Mouse (Mus musculus) limb, embryonic 14.5 days (tissue): Measurements from ENCODE around the gene Zfp219. TPM values are rescaled to one million over a fixed set of nuclear protein-coding genes. Genes with fewer than 3 reads are reported as not detected.

Experiments used
- ATAC-seq: fragments of 200-750 bp; cut with Nextera tagmentation; 2 replicates; pipeline ENCODE4 v1.8.0; 2017; ENCODE audit warnings: low read depth, moderate number of reproducible peaks, moderate TSS enrichment; ENCODE audit not compliant: low FRiP score
- DNase-seq: peaks from one replicate; pipeline ENCODE4 v3.0.0-alpha.2; 2015; ENCODE audit warnings: low spot score
- H3K27ac ChIP-seq: fragments of 300-500 bp; sonication (generic); replicated peaks from 2 replicates; pipeline ENCODE4 v1.5.1; 2014; ENCODE audit warnings: low read depth, mild to moderate bottlenecking, low read length, moderate library complexity, mixed read lengths
- H3K27me3 ChIP-seq: fragments of 300-500 bp; sonication (generic); 2 replicates; pipeline ENCODE4 v1.6.1; 2014; ENCODE audit warnings: low read length, mixed read lengths; ENCODE audit not compliant: control insufficient read depth, insufficient read depth
- H3K36me3 ChIP-seq: fragments of 300-500 bp; sonication (generic); 2 replicates; pipeline ENCODE4 v1.6.1; 2014; ENCODE audit warnings: mild to moderate bottlenecking, low read length, moderate library complexity, mixed read lengths; ENCODE audit not compliant: control insufficient read depth, insufficient read depth
- H3K4me1 ChIP-seq: fragments of 300-500 bp; sonication (generic); 2 replicates; pipeline ENCODE4 v1.6.1; 2014; ENCODE audit warnings: antibody characterized with exemption, low read length, mixed read lengths; ENCODE audit not compliant: control insufficient read depth, insufficient read depth
- H3K4me2 ChIP-seq: fragments of 300-500 bp; sonication (generic); replicated peaks from 2 replicates; pipeline ENCODE4 v1.6.1; 2014; ENCODE audit warnings: low read depth, mild to moderate bottlenecking, low read length, moderate library complexity; ENCODE audit not compliant: severe bottlenecking
- H3K4me3 ChIP-seq: fragments of 300-500 bp; sonication (generic); replicated peaks from 2 replicates; pipeline ENCODE4 v1.5.1; 2014; ENCODE audit warnings: low read length
- H3K9ac ChIP-seq: fragments of 300-500 bp; sonication (generic); 2 replicates; pipeline ENCODE4 v1.6.1; 2014; ENCODE audit warnings: mild to moderate bottlenecking, low read depth, low read length, moderate library complexity; ENCODE audit not compliant: severe bottlenecking
- H3K9me3 ChIP-seq: fragments of 300-500 bp; sonication (generic); 2 replicates; pipeline ENCODE4 v1.6.1; 2016; ENCODE audit warnings: low read length; ENCODE audit not compliant: control insufficient read depth
- POLR2A ChIP-seq: fragments of 200-500 bp; IDR thresholded peaks from 2 replicates; pipeline ENCODE4 v1.8.0; 2012; ENCODE audit warnings: inconsistent platforms, mild to moderate bottlenecking, moderate library complexity, borderline replicate concordance; ENCODE audit not compliant: insufficient read depth, insufficient read length; ENCODE audit errors: extremely low read depth
- WGBS: fragments of 180-500 bp; shearing (Covaris S2); extraction: QIAGEN DNeasy Blood & Tissue Kit; methylation state at CpG from one replicate; pipeline ENCODE4 v1.1.7; 2014; 5-methylcytosine and 5-hydroxymethylcytosine counted together
- polyA plus RNA-seq, 2 experiments: library from polyadenylated mRNA; depleted of rRNA in 1 of 2; stranded (reverse) in 1 of 2; unstranded in 1 of 2; fragments of >200 nt; fragmentation: Nextera tagmentation in 1 of 2; extraction: Ambion mirVana in 1 of 2; gene quantifications; 2 replicates each; pipeline versions ENCODE4 v1.2.1 to v1.2.3; 2012 to 2014

Gene Zfp219
- polyA plus RNA-seq, 2 experiments, result 30.3 to 89.4 TPM

GRCm38 (mm10) chr14:51996866-51997265, 23.7 kb downstream of the Zfp219 start:
- Histone ChIP-seq H3K4me3 (no peak overlapping the region), H3K4me1 (no peaks in the 10 kb centered on the region), H3K27ac (no peak overlapping the region), H3K36me3 (peaks cover 93% of the 10 kb centered on the region), H3K4me2 (no peak overlapping the region), H3K27me3 (no peaks in the 10 kb centered on the region), H3K9me3 (no peaks in the 10 kb centered on the region), H3K9ac (no peak overlapping the region)
- ATAC-seq (no peak), DNase-seq (no peak)
- 72% methylated on average over 10 of the region's 17 CpGs for WGBS
- no peak for TF ChIP-seq POLR2A

- 87% methylated on average over 13 of the region's 13 CpGs for WGBS
- ATAC-seq (no peak), DNase-seq (no peak)
- Histone ChIP-seq H3K4me2 (no peak overlapping the region), H3K27me3 (no peaks in the 10 kb centered on the region), H3K27ac (no peak overlapping the region), H3K36me3 (peaks cover 95% of the 10 kb centered on the region), H3K4me1 (no peaks in the 10 kb centered on the region), H3K9me3 (no peaks in the 10 kb centered on the region), H3K9ac (no peak overlapping the region), H3K4me3 (no peak overlapping the region)
- TF ChIP-seq POLR2A, result no peak
Observed at GRCm38 (mm10) chr14:51996231-51996841, 24.2 kb downstream of the Zfp219 start.

- H3K4me1 ChIP-seq, result no peaks in the 10 kb centered on the region
- no peak overlapping the region for H3K9ac ChIP-seq
- H3K27me3 ChIP-seq, result no peaks in the 10 kb centered on the region
- WGBS, result 72% methylated on average over 12 of the region's 12 CpGs
- no peak overlapping the region for H3K27ac ChIP-seq
- no peak overlapping the region for H3K4me3 ChIP-seq
- ATAC-seq, result no peak
- H3K36me3 ChIP-seq, result peaks cover 96% of the 10 kb centered on the region
- no peak for TF ChIP-seq POLR2A
- H3K9me3 ChIP-seq, result no peaks in the 10 kb centered on the region
- no peak for DNase-seq
- H3K4me2 ChIP-seq, result no peak overlapping the region
Observed at GRCm38 (mm10) chr14:51995219-51995871, 25.2 kb downstream of the Zfp219 start.

- 94% methylated on average over 4 of the region's 4 CpGs for WGBS
- H3K4me2 ChIP-seq, result no peak overlapping the region
- H3K4me1 ChIP-seq, result no peaks in the 10 kb centered on the region
- H3K9me3 ChIP-seq, result no peaks in the 10 kb centered on the region
- no peaks in the 10 kb centered on the region for H3K27me3 ChIP-seq
- TF ChIP-seq POLR2A, result no peak
- H3K9ac ChIP-seq, result no peak overlapping the region
- peaks cover 96% of the 10 kb centered on the region for H3K36me3 ChIP-seq
- H3K4me3 ChIP-seq, result no peak overlapping the region
- ATAC-seq (no peak), DNase-seq (no peak)
- no peak overlapping the region for H3K27ac ChIP-seq
Observed at GRCm38 (mm10) chr14:51994453-51994852, 26.1 kb downstream of the Zfp219 start.

- H3K36me3 ChIP-seq, result peaks cover 77% of the 10 kb centered on the region
Observed at GRCm38 (mm10) chr14:51989461-51989970, 31.0 kb downstream of the Zfp219 start.

More at GRCm38 (mm10) chr14:51989461-51989970, 31.0 kb downstream of the Zfp219 start:
- DNase-seq (no peak), ATAC-seq (no peak)
- Histone ChIP-seq H3K4me1 (peaks cover 9% of the 10 kb centered on the region), H3K27ac (no peak overlapping the region), H3K27me3 (no peaks in the 10 kb centered on the region), H3K9me3 (no peaks in the 10 kb centered on the region), H3K9ac (0 out of 2 replicates have a peak overlapping the region, but pooled peaks have one; percentile 28), H3K4me3 (no peak overlapping the region), H3K4me2 (no peak overlapping the region)
- WGBS, result 71% methylated on average over 12 of the region's 12 CpGs
- no peak for TF ChIP-seq POLR2A
